Mouse (Mus musculus) hindbrain, embryonic 16.5 days (tissue): ENCODE data around the gene Gm28230. TPM values are rescaled to one million over a fixed set of nuclear protein-coding genes. Genes with fewer than 3 reads are reported as not detected.

Experiments
- ATAC-seq: fragments of 200-750 bp; cut with Nextera tagmentation; 2 replicates; pipeline ENCODE4 v1.8.0; 2017; ENCODE audit warnings: moderate TSS enrichment, moderate library complexity
- H3K27ac ChIP-seq: fragments of 300-500 bp; sonication (generic); 2 replicates; pipeline ENCODE4 v1.5.1; 2014; ENCODE audit warnings: low read depth, mild to moderate bottlenecking, control low read depth, low read length, moderate library complexity
- H3K27me3 ChIP-seq: fragments of 300-500 bp; sonication (generic); replicated peaks from 2 replicates; pipeline ENCODE4 v1.6.1; 2014; ENCODE audit warnings: low read length; ENCODE audit not compliant: control insufficient read depth, insufficient read depth
- H3K36me3 ChIP-seq: fragments of 300-500 bp; sonication (generic); 2 replicates; pipeline ENCODE4 v1.6.1; 2014; ENCODE audit warnings: mild to moderate bottlenecking, low read length, moderate library complexity, mixed read lengths; ENCODE audit not compliant: control insufficient read depth, insufficient read depth
- H3K4me1 ChIP-seq: fragments of 300-500 bp; sonication (generic); 2 replicates; pipeline ENCODE4 v1.6.1; 2014; ENCODE audit warnings: low read depth, low read length; ENCODE audit not compliant: control insufficient read depth, insufficient read depth
- H3K4me2 ChIP-seq: fragments of 300-500 bp; sonication (generic); 2 replicates; pipeline ENCODE4 v1.6.1; 2014; ENCODE audit warnings: mild to moderate bottlenecking, low read length, control low read depth, moderate library complexity
- H3K4me3 ChIP-seq: fragments of 300-500 bp; sonication (generic); 2 replicates; pipeline ENCODE4 v1.5.1; 2014; ENCODE audit warnings: mild to moderate bottlenecking, low read length, control low read depth, moderate library complexity
- H3K9ac ChIP-seq: fragments of 300-500 bp; sonication (generic); 2 replicates; pipeline ENCODE4 v1.6.1; 2014; ENCODE audit warnings: low read depth, mild to moderate bottlenecking, control low read depth, low read length, moderate library complexity
- H3K9me3 ChIP-seq: fragments of 300-500 bp; sonication (generic); 2 replicates; pipeline ENCODE4 v1.6.1; 2014; ENCODE audit warnings: mild to moderate bottlenecking, low read length, moderate library complexity; ENCODE audit not compliant: control insufficient read depth
- WGBS: fragments of 180-500 bp; shearing (Covaris S2); extraction: QIAGEN DNeasy Blood & Tissue Kit; methylation state at CpG from one replicate; pipeline ENCODE4 v1.1.7; 2014; 5-methylcytosine and 5-hydroxymethylcytosine counted together
- polyA plus RNA-seq: library from polyadenylated mRNA; unstranded; fragments of >200 nt; fragmentation: Nextera tagmentation; extraction: Ambion mirVana; gene quantifications from 2 replicates; pipeline ENCODE4 v1.2.1, GENCODE M21; 2015

Gene Gm28230
- polyA plus RNA-seq = 0.45 and 0.72 TPM in 2 replicates

DNA sequence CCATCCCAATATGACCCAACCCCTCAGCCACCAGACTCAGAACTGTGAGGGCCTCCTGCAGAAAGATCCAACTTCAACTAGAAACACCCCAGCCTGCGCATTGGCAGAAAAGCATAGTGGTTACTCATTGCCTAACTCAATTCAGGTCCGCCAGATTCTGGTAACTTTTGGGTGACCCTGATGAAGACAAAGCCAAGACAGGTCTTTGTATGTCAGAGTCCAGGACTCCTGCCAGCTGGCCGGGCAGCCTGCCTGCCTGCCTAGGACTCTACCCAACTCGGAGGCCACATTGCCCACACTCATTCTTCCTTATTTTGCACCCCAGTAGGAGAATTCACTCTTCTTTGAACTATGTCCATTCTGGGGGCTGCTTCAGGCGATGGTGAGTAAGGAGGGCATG is at the start of gene Gm28230:
TSS of gene Gm28230 (plus strand) at position 178 of the 400 bp plus-strand sequence.
- peak; percentile 59; the same call in 1 of the 2 replicates for ATAC-seq
- H3K36me3 ChIP-seq = no peaks in the 10 kb centered on the region
- peaks cover 49% of the 10 kb centered on the region for H3K27me3 ChIP-seq
- H3K9me3 ChIP-seq = no peaks in the 10 kb centered on the region
- peak within 1 kb of the TSS; percentile 50 for H3K4me2 ChIP-seq
- WGBS = 6% methylated on average over 5 of the region's 5 CpGs
- H3K4me3 ChIP-seq = peak within 1 kb of the TSS; percentile 49
- H3K4me1 ChIP-seq = peaks cover 2% of the 10 kb centered on the region
- peak within 1 kb of the TSS; percentile 81 for H3K27ac ChIP-seq
- H3K9ac ChIP-seq = peak within 1 kb of the TSS; percentile 53

DNA sequence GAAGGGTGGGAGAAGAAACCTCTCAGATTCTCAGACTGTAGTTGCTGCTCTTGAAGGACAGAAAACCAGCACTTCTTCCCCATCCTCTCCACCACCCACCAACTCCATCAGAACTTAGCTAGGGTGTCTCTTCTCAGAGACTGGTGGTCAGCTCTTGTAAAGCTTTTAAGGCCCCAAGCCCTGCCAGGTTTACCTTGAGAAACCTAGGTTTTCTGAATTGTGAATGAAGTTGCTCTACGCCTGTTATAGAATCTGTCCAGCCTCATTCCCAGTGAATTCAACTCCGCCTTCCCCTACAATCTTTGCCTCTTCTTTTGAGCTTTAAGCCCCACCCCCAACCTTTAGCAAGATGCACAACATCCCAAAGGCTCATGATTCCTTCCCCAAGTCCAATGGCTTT is 49.4 kb upstream of the Gm28230 start:
- no peaks in the 10 kb centered on the region for H3K36me3 ChIP-seq
- H3K9ac ChIP-seq = no peak overlapping the region
- H3K4me2 ChIP-seq = no peak overlapping the region
- WGBS = 13% methylated on average over 2 of the region's 2 CpGs
- peaks cover 6% of the 10 kb centered on the region for H3K4me1 ChIP-seq
- no peak overlapping the region for H3K4me3 ChIP-seq
- H3K9me3 ChIP-seq = no peaks in the 10 kb centered on the region
- H3K27me3 ChIP-seq = peaks cover 89% of the 10 kb centered on the region
- H3K27ac ChIP-seq = no peak overlapping the region
- no peak for ATAC-seq

GRCm38 (mm10) chr2:74678891-74679595 is 47.5 kb upstream of the Gm28230 start, which contains the start of gene Hoxd11:
Hoxd11 (plus strand) TSS chr2:74679557.
- no peak within 1 kb of the TSS for H3K4me2 ChIP-seq
- WGBS = 2% methylated on average over 15 of the region's 15 CpGs
- no peak within 1 kb of the TSS for H3K27ac ChIP-seq
- H3K9ac ChIP-seq = no peak within 1 kb of the TSS
- no peak for ATAC-seq
- H3K4me1 ChIP-seq = peaks cover 12% of the 10 kb centered on the region; the same call in 1 of the 2 replicates
- no peak within 1 kb of the TSS for H3K4me3 ChIP-seq
- H3K36me3 ChIP-seq = no peaks in the 10 kb centered on the region
- H3K27me3 ChIP-seq = peaks cover 80% of the 10 kb centered on the region
- H3K9me3 ChIP-seq = no peaks in the 10 kb centered on the region; the same call in 1 of the 2 replicates

GRCm38 (mm10) chr2:74679596-74679971 is 46.9 kb upstream of the Gm28230 start:
- Histone ChIP-seq H3K36me3 (no peaks in the 10 kb centered on the region), H3K9me3 (no peaks in the 10 kb centered on the region; the same call in 1 of the 2 replicates), H3K4me2 (no peak overlapping the region), H3K4me1 (peaks cover 12% of the 10 kb centered on the region; the same call in 1 of the 2 replicates), H3K27ac (no peak overlapping the region), H3K4me3 (no peak overlapping the region), H3K9ac (no peak overlapping the region), H3K27me3 (peaks cover 81% of the 10 kb centered on the region)
- WGBS = 2% methylated on average over 26 of the region's 26 CpGs
- no peak for ATAC-seq

DNA sequence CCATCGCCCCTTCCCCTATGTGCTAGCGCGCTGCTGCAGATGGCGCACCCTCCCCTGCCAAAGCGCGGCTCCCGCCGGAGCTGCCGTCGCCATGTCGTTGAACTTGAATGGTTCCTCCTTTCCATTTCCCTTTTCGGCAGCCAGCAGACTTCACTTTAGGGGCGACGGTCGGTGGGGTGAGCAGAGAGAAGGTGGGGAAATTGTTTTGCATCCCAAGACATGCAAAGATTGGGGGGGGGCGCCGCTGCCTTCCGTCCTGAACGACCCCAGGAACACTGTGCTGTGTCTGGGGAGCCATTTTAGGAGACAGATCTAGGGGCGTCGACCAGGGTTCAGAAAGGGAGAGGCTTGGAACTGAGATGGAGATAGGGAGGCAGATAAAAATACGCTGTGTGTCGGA is 46.5 kb upstream of the Gm28230 start:
- Histone ChIP-seq H3K4me1 (peaks cover 12% of the 10 kb centered on the region; the same call in 1 of the 2 replicates), H3K9ac (no peak overlapping the region), H3K36me3 (no peaks in the 10 kb centered on the region), H3K27ac (no peak overlapping the region), H3K27me3 (peaks cover 81% of the 10 kb centered on the region), H3K4me2 (no peak overlapping the region), H3K9me3 (no peaks in the 10 kb centered on the region; the same call in 1 of the 2 replicates), H3K4me3 (no peak overlapping the region)
- no peak for ATAC-seq
- WGBS = 1% methylated on average over 23 of the region's 23 CpGs

GRCm38 (mm10) chr2:74680561-74681398 is 45.7 kb upstream of the Gm28230 start:
- H3K9me3 ChIP-seq = no peaks in the 10 kb centered on the region; the same call in 1 of the 2 replicates
- peaks cover 12% of the 10 kb centered on the region; the same call in 1 of the 2 replicates for H3K4me1 ChIP-seq
- H3K9ac ChIP-seq = no peak overlapping the region
- peaks cover 80% of the 10 kb centered on the region for H3K27me3 ChIP-seq
- no peak for ATAC-seq
- H3K36me3 ChIP-seq = no peaks in the 10 kb centered on the region
- WGBS = 2% methylated on average over 21 of the region's 21 CpGs
- H3K4me3 ChIP-seq = no peak overlapping the region
- no peak overlapping the region for H3K27ac ChIP-seq
- no peak overlapping the region for H3K4me2 ChIP-seq

- H3K4me3 ChIP-seq = peak overlapping the region; percentile 2; the same call in 1 of the 2 replicates
- H3K9ac ChIP-seq = no peak overlapping the region
- ATAC-seq = no peak
Measured at GRCm38 (mm10) chr2:74681594-74682531, 44.7 kb upstream of the Gm28230 start.

DNA sequence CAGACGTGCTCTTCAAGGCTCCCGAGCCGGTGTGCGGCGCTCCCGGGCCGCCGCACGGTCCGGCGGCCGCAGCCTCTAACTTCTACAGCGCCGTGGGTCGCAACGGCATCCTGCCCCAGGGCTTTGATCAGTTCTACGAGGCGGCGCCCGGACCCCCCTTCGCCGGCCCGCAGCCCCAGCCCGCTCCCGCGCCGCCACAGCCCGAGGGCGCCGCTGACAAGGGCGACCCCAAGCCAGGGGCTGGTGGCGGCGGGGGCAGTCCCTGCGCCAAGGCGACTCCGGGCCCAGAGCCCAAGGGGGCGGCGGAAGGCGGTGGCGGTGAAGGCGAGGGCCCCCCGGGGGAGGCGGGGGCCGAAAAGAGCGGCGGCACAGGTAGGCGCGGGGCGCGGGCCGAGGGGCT is 43.7 kb upstream of the Gm28230 start:
- Histone ChIP-seq H3K27me3 (peaks cover 81% of the 10 kb centered on the region), H3K9ac (no peak overlapping the region), H3K4me2 (peak overlapping the region; percentile 30; the same call in 1 of the 2 replicates), H3K4me3 (0 out of 2 replicates have a peak overlapping the region, but pooled peaks have one; percentile 6), H3K9me3 (no peaks in the 10 kb centered on the region; the same call in 1 of the 2 replicates), H3K27ac (no peak overlapping the region), H3K36me3 (no peaks in the 10 kb centered on the region), H3K4me1 (peaks cover 12% of the 10 kb centered on the region; the same call in 1 of the 2 replicates)
- ATAC-seq = no peak
- WGBS = 2% methylated on average over 43 of the region's 51 CpGs

More at GRCm38 (mm10) chr2:74681594-74682531, 44.7 kb upstream of the Gm28230 start:
- Histone ChIP-seq H3K4me2 (peak overlapping the region; percentile 6), H3K27ac (no peak overlapping the region), H3K9me3 (no peaks in the 10 kb centered on the region; the same call in 1 of the 2 replicates), H3K4me1 (peaks cover 12% of the 10 kb centered on the region; the same call in 1 of the 2 replicates), H3K36me3 (no peaks in the 10 kb centered on the region), H3K27me3 (peaks cover 81% of the 10 kb centered on the region)
- under 1% methylated on average over 58 of the region's 78 CpGs for WGBS
